8 mouse cellular contexts compared by ENCODE assay signal in genomic region chr19:58978401-58979171, GRCm38 (mm10). TPM values are rescaled to one million over a fixed set of nuclear protein-coding genes. Genes with fewer than 3 reads are reported as not detected.
DNase-seq lines count a peak whose midpoint lies in the region; ATAC-seq and TF ChIP-seq lines count a peak whose summit lies in the region.
"Had no signal": no experiment of that assay in that cellular context is flagged by ENCODE, and none has a peak within 500 bp of the region (broad histone marks: within the 10 kb centered on the region; RNA-seq: fewer than 3 reads in every experiment).

No protein-coding gene starts in this region.

- H3K9me3 ChIP-seq in embryonic facial prominence, embryonic 14.5 days (ENCODE audit: control insufficient read depth, low read length) = no peaks in the 10 kb centered on the region
- H3K9me3 ChIP-seq in hindbrain, embryonic 10.5 days = no peaks in the 10 kb centered on the region
- H3K9me3 ChIP-seq in liver, embryonic 14.5 days (ENCODE audit: control insufficient read depth, low read length) = no peaks in the 10 kb centered on the region

- H3K9ac ChIP-seq in embryonic facial prominence, embryonic 14.5 days (ENCODE audit: low read depth, low read length) = no peak overlapping the region
- peak overlapping the region; percentile 42 for H3K9ac ChIP-seq in liver, embryonic 14.5 days (replicated peaks)

- DNase-seq in 416B (ENCODE audit: low read depth) (peak; percentile 84), ES-CJ7 (ENCODE audit: low read depth, low spot score) (peak; percentile 78)
- DNase-seq in embryonic facial prominence, embryonic 14.5 days (ENCODE audit: low spot score) = peak; percentile 60
- DNase-seq in hindbrain, embryonic 10.5 days (ENCODE audit: low spot score) = no peak
- peak; percentile 43 to 76 (median 65) for DNase-seq in liver, embryonic 14.5 days (ENCODE audit: low read depth in 3 of 3, low spot score in 3 of 3)
- DNase-seq in cerebellum, adult 18-20 months = no peak
- DNase-seq in cerebellum, postnatal 14 days = no peak

- 0 out of 2 replicates have a peak, but pooled peaks cover 3% of the 10 kb centered on the region for H3K27me3 ChIP-seq in embryonic facial prominence, embryonic 14.5 days (replicated peaks; ENCODE audit: control insufficient read depth, insufficient read depth, low read length)
- H3K27me3 ChIP-seq in hindbrain, embryonic 10.5 days (ENCODE audit: insufficient read depth, poor library complexity, severe bottlenecking) = peaks cover 96% of the 10 kb centered on the region
- no peaks in the 10 kb centered on the region for H3K27me3 ChIP-seq in liver, embryonic 14.5 days (ENCODE audit: control insufficient read depth, insufficient read depth, low read length)

- no peaks in the 10 kb centered on the region for H3K36me3 ChIP-seq in embryonic facial prominence, embryonic 14.5 days (ENCODE audit: control insufficient read depth, insufficient read depth, low read length)
- H3K36me3 ChIP-seq in hindbrain, embryonic 10.5 days = no peaks in the 10 kb centered on the region
- H3K36me3 ChIP-seq in liver, embryonic 14.5 days (replicated peaks; ENCODE audit: control insufficient read depth, insufficient read depth, low read depth) = no peaks in the 10 kb centered on the region

- no peak overlapping the region for H3K27ac ChIP-seq in embryonic facial prominence, embryonic 14.5 days (replicated peaks; ENCODE audit: low read depth, low read length)
- H3K27ac ChIP-seq in hindbrain, embryonic 10.5 days = peak overlapping the region; percentile 35; the same call in 1 of the 2 replicates
- peak overlapping the region; percentile 44 for H3K27ac ChIP-seq in liver, embryonic 14.5 days

- WGBS in embryonic facial prominence, embryonic 14.5 days = 45% methylated on average over 11 of the region's 11 CpGs
- whole genome bisulfite sequencing in hindbrain, embryonic 10.5 days = 66% methylated on average over 11 of the region's 11 CpGs
- WGBS in liver, embryonic 14.5 days (ENCODE audit: insufficient replicate concordance) = 18% methylated on average over 11 of the region's 11 CpGs

- peaks cover 11% of the 10 kb centered on the region for H3K4me1 ChIP-seq in embryonic facial prominence, embryonic 14.5 days (ENCODE audit: control insufficient read depth, insufficient read depth, low read length)
- H3K4me1 ChIP-seq in hindbrain, embryonic 10.5 days (replicated peaks) = peaks cover 32% of the 10 kb centered on the region
- peaks cover 3 to 20% of the 10 kb centered on the region in 2 experiments; a peak in 2 of 4 replicates for H3K4me1 ChIP-seq in liver, embryonic 14.5 days (replicated peaks; ENCODE audit: control insufficient read depth in 2 of 2, insufficient read depth in 2 of 2, low read length in 1 of 2)

- peak; percentile 56 for ATAC-seq in embryonic facial prominence, embryonic 14.5 days (ENCODE audit: low read depth)
- ATAC-seq in liver, embryonic 14.5 days (ENCODE audit: insufficient read depth) = peak; percentile 99

- peak overlapping the region; percentile 39 for H3K4me2 ChIP-seq in embryonic facial prominence, embryonic 14.5 days (ENCODE audit: low read depth, low read length)
- H3K4me2 ChIP-seq in liver, embryonic 14.5 days (ENCODE audit: low read depth) = peak overlapping the region; percentile 54

- no peak overlapping the region for H3K4me3 ChIP-seq in embryonic facial prominence, embryonic 14.5 days (ENCODE audit: low read depth, low read length)
- H3K4me3 ChIP-seq in hindbrain, embryonic 10.5 days = no peak overlapping the region
- H3K4me3 ChIP-seq in liver, embryonic 14.5 days (ENCODE audit: insufficient read depth in 1 of 2, low read depth in 2 of 2, low read length in 2 of 2) = peak overlapping the region in 1 of 2 experiments; percentile 29; a peak in 2 of 4 replicates

- no peak for TF ChIP-seq CTCF in liver, embryonic 14.5 days (IDR thresholded peaks at IDR 0.05; ENCODE audit: low read depth)

- TF ChIP-seq EP300 in liver, embryonic 14.5 days (IDR thresholded peaks at IDR 0.05; ENCODE audit: low read depth) = no peak

RNA-seq across cellular contexts. Expression of gene Hspa12a, which starts 35.1 kb away (rescaled TPM):
- 5.8 and 7.0 TPM in 2 replicates for polyA plus RNA-seq in embryonic facial prominence, embryonic 14.5 days (2014; fragmentation: Nextera tagmentation; extraction: Ambion mirVana)
- 15.8 and 25.5 TPM in 2 replicates for polyA plus RNA-seq in hindbrain, embryonic 10.5 days (2016; fragmentation: Nextera tagmentation; extraction: Ambion mirVana)
- 0.25 and 0.32 TPM in 2 replicates for polyA plus RNA-seq in liver, embryonic 14.5 days (2012; rRNA removed)
- polyA plus RNA-seq in liver, embryonic 14.5 days (2014; fragmentation: Nextera tagmentation; extraction: Ambion mirVana) = 0.19 and 0.37 TPM in 2 replicates

RNA-seq across cellular contexts. Expression of gene Eno4, which starts 35.4 kb away (rescaled TPM):
- 1.1 TPM in 2 replicates for polyA plus RNA-seq in embryonic facial prominence, embryonic 14.5 days (2014; fragmentation: Nextera tagmentation; extraction: Ambion mirVana)
- polyA plus RNA-seq in hindbrain, embryonic 10.5 days (2016; fragmentation: Nextera tagmentation; extraction: Ambion mirVana) = 1.3 and 1.9 TPM in 2 replicates
- 0.02 and 0.03 TPM in 2 replicates for polyA plus RNA-seq in liver, embryonic 14.5 days (2012; rRNA removed)
- not detected in 2 replicates for polyA plus RNA-seq in liver, embryonic 14.5 days (2014; fragmentation: Nextera tagmentation; extraction: Ambion mirVana)
- polyA plus RNA-seq: small intestine, adult 2 months had no signal

Comparison
In these comparisons a context has a peak if more than half of its experiments do, and no peak if none do; other contexts are left out.
1. DNase-seq: peak in 416B (single experiment), ES-CJ7 (single experiment), embryonic facial prominence, embryonic 14.5 days (single experiment) and liver, embryonic 14.5 days (3 of 3); none in hindbrain, embryonic 10.5 days (single experiment), cerebellum, adult 18-20 months (0 of 2) and cerebellum, postnatal 14 days (0 of 2).